Mouse (Mus musculus) kidney, postnatal 0 days (tissue): ENCODE results near the gene Entpd3. TPM values are rescaled to one million over a fixed set of nuclear protein-coding genes. Genes with fewer than 3 reads are reported as not detected.
"Not testable (repeated sequence)": the region's sequence is repeated elsewhere in the genome, so short reads cannot be mapped to it uniquely, and the experiment has no call there.

Source experiments
- ATAC-seq: fragments of 200-750 bp; cut with Nextera tagmentation; replicated peaks from 2 replicates; pipeline ENCODE4 v1.8.0; 2017; ENCODE audit warnings: low read depth, moderate number of reproducible peaks, moderate TSS enrichment, moderate library complexity; ENCODE audit not compliant: low FRiP score
- DNase-seq: peaks from one replicate; pipeline ENCODE4 v3.0.0-alpha.2; 2016; ENCODE audit warnings: low spot score
- H3K27ac ChIP-seq: fragments of 300-500 bp; sonication (generic); 2 replicates; pipeline ENCODE4 v1.5.1; 2014; ENCODE audit warnings: mild to moderate bottlenecking
- H3K27me3 ChIP-seq: fragments of 300-500 bp; sonication (generic); 2 replicates; pipeline ENCODE4 v1.6.1; 2014; ENCODE audit warnings: low read length, mixed read lengths; ENCODE audit not compliant: insufficient read depth
- H3K36me3 ChIP-seq: fragments of 300-500 bp; sonication (generic); 2 replicates; pipeline ENCODE4 v1.6.1; 2014; ENCODE audit warnings: low read length, mixed read lengths; ENCODE audit not compliant: insufficient read depth
- H3K4me1 ChIP-seq: fragments of 300-500 bp; sonication (generic); replicated peaks from 2 replicates; pipeline ENCODE4 v1.6.1; 2014; ENCODE audit warnings: antibody characterized with exemption, low read length, mixed read lengths; ENCODE audit not compliant: insufficient read depth
- H3K4me2 ChIP-seq: fragments of 300-500 bp; sonication (generic); 2 replicates; pipeline ENCODE4 v1.6.1; 2014; ENCODE audit warnings: mild to moderate bottlenecking, low read length, moderate library complexity, mixed read lengths
- H3K4me3 ChIP-seq: fragments of 300-500 bp; sonication (generic); replicated peaks from 2 replicates; pipeline ENCODE4 v1.5.1; 2014; ENCODE audit warnings: low read depth, low read length
- H3K9ac ChIP-seq: fragments of 300-500 bp; sonication (generic); 2 replicates; pipeline ENCODE4 v1.6.1; 2014; ENCODE audit warnings: low read depth, low read length
- H3K9me3 ChIP-seq: fragments of 300-500 bp; sonication (generic); replicated peaks from 2 replicates; pipeline ENCODE4 v1.6.1; 2016; ENCODE audit warnings: low read length, inconsistent platforms, mixed read lengths
- CTCF ChIP-seq: IDR thresholded peaks from 2 replicates; pipeline ENCODE4 v1.5.1; 2016; ENCODE audit warnings: antibody characterized with exemption, low read depth, mild to moderate bottlenecking, moderate library complexity
- WGBS: fragments of 180-500 bp; shearing (Covaris S2); extraction: QIAGEN DNeasy Blood & Tissue Kit; methylation state at CpG from one replicate; pipeline ENCODE4 v1.1.7; 2014; 5-methylcytosine and 5-hydroxymethylcytosine counted together
- polyA plus RNA-seq: library from polyadenylated mRNA; unstranded; fragments of >200 nt; fragmentation: Nextera tagmentation; extraction: Ambion mirVana; gene quantifications from 2 replicates; pipeline ENCODE4 v1.2.1, GENCODE M21; 2015

The Entpd3 gene
- polyA plus RNA-seq, 1 experiment from 2014 or later: 0.71 TPM

DNA sequence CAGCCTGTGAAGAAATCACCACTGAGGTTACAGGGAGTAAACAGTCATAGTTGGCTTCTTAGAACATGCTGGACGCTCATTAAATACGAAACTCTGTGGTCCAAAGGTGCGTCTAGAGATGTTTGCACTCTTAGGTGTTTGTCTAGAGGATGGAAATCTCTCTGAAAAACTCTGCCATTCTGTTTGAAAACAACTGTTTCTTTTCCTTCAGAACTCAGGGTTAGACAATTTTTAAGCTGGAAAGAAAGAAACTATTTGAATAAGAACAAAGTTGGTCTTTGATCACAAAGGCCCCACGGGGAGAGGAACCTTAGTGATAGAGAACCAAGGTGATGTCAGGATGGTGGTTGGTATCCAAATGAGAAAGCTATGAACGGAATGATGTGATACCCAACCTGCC, 9.1 kb upstream of the Entpd3 start:
- Histone ChIP-seq H3K4me3 (no peak overlapping the region), H3K27ac (no peak overlapping the region), H3K9me3 (no peaks in the 10 kb centered on the region), H3K4me1 (no peaks in the 10 kb centered on the region), H3K4me2 (no peak overlapping the region), H3K27me3 (no peaks in the 10 kb centered on the region), H3K36me3 (no peaks in the 10 kb centered on the region), H3K9ac (no peak overlapping the region)
- TF ChIP-seq CTCF: no peak
- DNase-seq (no peak), ATAC-seq (no peak)
- WGBS: 85% methylated on average over 5 of the region's 5 CpGs

- Histone ChIP-seq H3K9me3 (no peaks in the 10 kb centered on the region), H3K4me1 (no peaks in the 10 kb centered on the region), H3K27ac (no peak overlapping the region), H3K36me3 (no peaks in the 10 kb centered on the region), H3K4me3 (no peak overlapping the region), H3K9ac (no peak overlapping the region), H3K27me3 (no peaks in the 10 kb centered on the region), H3K4me2 (no peak overlapping the region)
- TF ChIP-seq CTCF: no peak
- DNase-seq (no peak), ATAC-seq (no peak)
- 71% methylated on average over 6 of the region's 6 CpGs for WGBS
Observed at GRCm38 (mm10) chr9:120532062-120532461, 7.6 kb upstream of the Entpd3 start.

- H3K4me2 ChIP-seq: no peak overlapping the region
- H3K4me1 ChIP-seq: no peaks in the 10 kb centered on the region
- H3K27me3 ChIP-seq: no peaks in the 10 kb centered on the region
- no peak overlapping the region for H3K9ac ChIP-seq
- TF ChIP-seq CTCF: no peak
- no peaks in the 10 kb centered on the region for H3K36me3 ChIP-seq
- no peak overlapping the region for H3K4me3 ChIP-seq
- no peaks in the 10 kb centered on the region for H3K9me3 ChIP-seq
- no peak overlapping the region for H3K27ac ChIP-seq
- WGBS: 87% methylated on average over 6 of the region's 6 CpGs
- DNase-seq: no peak
- ATAC-seq: no peak
Observed at GRCm38 (mm10) chr9:120532691-120533090, 6.9 kb upstream of the Entpd3 start.

GRCm38 (mm10) chr9:120533446-120533950, 6.1 kb upstream of the Entpd3 start:
- not testable (repeated sequence) for H3K9me3 ChIP-seq, H3K27me3 ChIP-seq, ATAC-seq, H3K9ac ChIP-seq, DNase-seq, H3K4me3 ChIP-seq, H3K4me1 ChIP-seq, H3K27ac ChIP-seq, H3K4me2 ChIP-seq, H3K36me3 ChIP-seq
- WGBS: 93% methylated on average over 8 of the region's 8 CpGs

DNA sequence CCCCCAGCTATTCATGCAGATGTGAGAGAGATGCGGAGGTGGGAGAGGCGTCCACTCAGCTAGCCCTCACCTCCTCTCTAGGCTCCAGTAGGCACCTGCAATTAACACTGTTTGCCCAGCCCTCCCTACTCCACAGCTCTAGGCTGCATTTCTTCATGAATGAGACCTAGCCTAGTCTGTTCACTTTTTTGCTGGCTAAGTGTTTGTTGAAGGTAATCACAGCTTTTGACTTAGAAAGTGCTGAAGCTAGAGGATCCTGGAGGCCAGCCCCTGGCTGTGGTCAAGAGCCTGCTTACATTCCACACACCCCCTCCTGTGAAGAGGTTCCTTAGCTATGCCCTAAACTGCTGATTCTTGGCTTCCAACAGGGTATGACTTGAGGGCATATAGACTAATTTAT, 1.8 kb downstream of the Entpd3 start:
- H3K27ac ChIP-seq: no peak overlapping the region
- H3K9ac ChIP-seq: no peak overlapping the region
- no peaks in the 10 kb centered on the region for H3K27me3 ChIP-seq
- WGBS: 0% methylated on average over 2 of the region's 2 CpGs
- H3K4me1 ChIP-seq: peaks cover 7% of the 10 kb centered on the region; the same call in 1 of the 2 replicates
- no peaks in the 10 kb centered on the region for H3K36me3 ChIP-seq
- TF ChIP-seq CTCF: no peak
- H3K4me2 ChIP-seq: no peak overlapping the region
- no peaks in the 10 kb centered on the region for H3K9me3 ChIP-seq
- ATAC-seq (no peak), DNase-seq (peak; percentile 50)
- H3K4me3 ChIP-seq: no peak overlapping the region

GRCm38 (mm10) chr9:120542241-120542640, 2.6 kb downstream of the Entpd3 start:
- no peak overlapping the region for H3K4me2 ChIP-seq
- DNase-seq (peak; percentile 13), ATAC-seq (no peak)
- WGBS: 12% methylated on average over 6 of the region's 6 CpGs
- H3K36me3 ChIP-seq: no peaks in the 10 kb centered on the region
- H3K9me3 ChIP-seq: no peaks in the 10 kb centered on the region
- no peak overlapping the region for H3K4me3 ChIP-seq
- H3K4me1 ChIP-seq: peaks cover 11% of the 10 kb centered on the region; the same call in 1 of the 2 replicates
- no peak overlapping the region for H3K27ac ChIP-seq
- no peaks in the 10 kb centered on the region for H3K27me3 ChIP-seq
- no peak for TF ChIP-seq CTCF
- H3K9ac ChIP-seq: no peak overlapping the region

- DNase-seq: no peak
- Histone ChIP-seq H3K36me3 (no peaks in the 10 kb centered on the region), H3K27ac (no peak overlapping the region), H3K9me3 (no peaks in the 10 kb centered on the region), H3K4me2 (no peak overlapping the region), H3K9ac (no peak overlapping the region), H3K27me3 (no peaks in the 10 kb centered on the region), H3K4me3 (no peak overlapping the region), H3K4me1 (peaks cover 3% of the 10 kb centered on the region; the same call in 1 of the 2 replicates)
- TF ChIP-seq CTCF: no peak
- 74% methylated on average over 2 of the region's 2 CpGs for WGBS
- no peak for ATAC-seq
Observed at GRCm38 (mm10) chr9:120545994-120546393, 6.4 kb downstream of the Entpd3 start.
